Mouse (Mus musculus): ENCODE data around the gene Slc38a6. TPM values are rescaled to one million over a fixed set of nuclear protein-coding genes. Genes with fewer than 3 reads are reported as not detected.

The Slc38a6 gene
- total and polyA plus RNA-seq, 3 experiments, result 3.1 to 6.1 TPM; not detected in 1

GRCm38 (mm10) chr12:73269933-73270332 lies 16.6 kb upstream of the Slc38a6 start:
- H3K9me3 ChIP-seq (replicated peaks; ENCODE audit: insufficient read depth, low read length), result no peaks in the 10 kb centered on the region
- H3K9ac ChIP-seq (ENCODE audit: control insufficient read depth, low read depth, low read length, poor library complexity, severe bottlenecking), result no peak overlapping the region
- H3K4me3 ChIP-seq (ENCODE audit: control insufficient read depth in 1 of 2, insufficient read depth in 1 of 2, low read depth in 2 of 2, low read length in 2 of 2), result no peak overlapping the region
- H3K36me3 ChIP-seq (ENCODE audit: control insufficient read depth in 1 of 2, insufficient read depth in 2 of 2, low read length in 2 of 2), result no peaks in the 10 kb centered on the region; a peak in 1 of 4 replicates
- DNase-seq (ENCODE audit: low read depth, low spot score), result no peak
- no peaks in the 10 kb centered on the region for H3K27me3 ChIP-seq (ENCODE audit: control insufficient read depth in 1 of 2, insufficient read depth in 2 of 2, low read length in 2 of 2)
- no peak overlapping the region for H3K27ac ChIP-seq (ENCODE audit: control insufficient read depth, low read depth, low read length)
- no peaks in the 10 kb centered on the region for H3K79me2 ChIP-seq (ENCODE audit: control insufficient read depth, insufficient read depth, low read length, poor library complexity)
- no peaks in the 10 kb centered on the region for H3K4me1 ChIP-seq (ENCODE audit: control insufficient read depth in 1 of 2, insufficient read depth in 2 of 2, low read length in 2 of 2)
- TF ChIP-seq TBP (IDR thresholded peaks at IDR 0.05; ENCODE audit: low read depth, low read length), result no peak
- TF ChIP-seq CHD2 (IDR thresholded peaks at IDR 0.05; ENCODE audit: low read length), result no peak
- no peak for TF ChIP-seq USF1 (IDR thresholded peaks at IDR 0.05; ENCODE audit: low read depth, low read length)
- TF ChIP-seq MXI1 (IDR thresholded peaks at IDR 0.05; ENCODE audit: low read depth, low read length), result no peak
- TF ChIP-seq HCFC1 (IDR thresholded peaks at IDR 0.05; ENCODE audit: low read depth, low read length), result no peak
- TF ChIP-seq UBTF (IDR thresholded peaks at IDR 0.05; ENCODE audit: borderline replicate concordance, insufficient read depth, low read depth, low read length), result no peak
- TF ChIP-seq POLR2AphosphoS5 (IDR thresholded peaks at IDR 0.05; ENCODE audit: borderline replicate concordance, low read depth, low read length), result no peak
- TF ChIP-seq SMC3 (IDR thresholded peaks at IDR 0.05; ENCODE audit: low read depth, low read length), result no peak

GRCm38 (mm10) chr12:73274921-73275320 lies 11.7 kb upstream of the Slc38a6 start:
- DNase-seq (ENCODE audit: low read depth, low spot score), result no peak
- H3K9me3 ChIP-seq (replicated peaks; ENCODE audit: insufficient read depth, low read length), result no peaks in the 10 kb centered on the region
- no peaks in the 10 kb centered on the region for H3K79me2 ChIP-seq (ENCODE audit: control insufficient read depth, insufficient read depth, low read length, poor library complexity)
- no peaks in the 10 kb centered on the region for H3K27me3 ChIP-seq (ENCODE audit: control insufficient read depth in 1 of 2, insufficient read depth in 2 of 2, low read length in 2 of 2)
- no peaks in the 10 kb centered on the region for H3K4me1 ChIP-seq (ENCODE audit: control insufficient read depth in 1 of 2, insufficient read depth in 2 of 2, low read length in 2 of 2)
- no peak overlapping the region for H3K4me3 ChIP-seq (ENCODE audit: control insufficient read depth in 1 of 2, insufficient read depth in 1 of 2, low read depth in 2 of 2, low read length in 2 of 2)
- H3K27ac ChIP-seq (ENCODE audit: control insufficient read depth, low read depth, low read length), result no peak overlapping the region
- TF ChIP-seq GABPA (IDR thresholded peaks at IDR 0.05; ENCODE audit: low read depth, low read length), result no peak
- TF ChIP-seq MAZ (IDR thresholded peaks at IDR 0.05; ENCODE audit: low read depth, low read length), result no peak
- no peak for TF ChIP-seq TCF12 (IDR thresholded peaks at IDR 0.05; ENCODE audit: low read depth, low read length)
- TF ChIP-seq EP300 (IDR thresholded peaks at IDR 0.05; ENCODE audit: low read depth in 1 of 2, low read length in 2 of 2), result no peak
- H3K9ac ChIP-seq (ENCODE audit: control insufficient read depth, low read depth, low read length, poor library complexity, severe bottlenecking), result no peak overlapping the region
- peaks cover 0 to 6% of the 10 kb centered on the region in 2 experiments; a peak in 2 of 4 replicates for H3K36me3 ChIP-seq (ENCODE audit: control insufficient read depth in 1 of 2, insufficient read depth in 2 of 2, low read length in 2 of 2)

- Histone ChIP-seq H3K4me1 (ENCODE audit: control insufficient read depth in 1 of 2, insufficient read depth in 2 of 2, low read length in 2 of 2) (peaks cover 0 to 31% of the 10 kb centered on the region in 2 experiments; a peak in 3 of 4 replicates), H3K9me3 (replicated peaks; ENCODE audit: insufficient read depth, low read length) (no peaks in the 10 kb centered on the region), H3K27me3 (ENCODE audit: control insufficient read depth in 1 of 2, insufficient read depth in 2 of 2, low read length in 2 of 2) (no peaks in the 10 kb centered on the region), H3K36me3 (ENCODE audit: control insufficient read depth in 1 of 2, insufficient read depth in 2 of 2, low read length in 2 of 2) (peaks cover 7 to 33% of the 10 kb centered on the region in 2 experiments), H3K79me2 (ENCODE audit: control insufficient read depth, insufficient read depth, low read length, poor library complexity) (peaks cover 13% of the 10 kb centered on the region), H3K9ac (ENCODE audit: control insufficient read depth, low read depth, low read length, poor library complexity, severe bottlenecking) (no peak overlapping the region), H3K4me3 (ENCODE audit: control insufficient read depth in 1 of 2, insufficient read depth in 1 of 2, low read depth in 2 of 2, low read length in 2 of 2) (no peak overlapping the region), H3K27ac (ENCODE audit: control insufficient read depth, low read depth, low read length) (no peak overlapping the region)
- DNase-seq (ENCODE audit: low read depth, low spot score), result peak; percentile 34
- TF ChIP-seq MAX (IDR thresholded peaks at IDR 0.05; ENCODE audit: low read length) (peak; percentile 41; the same call in 1 of the 2 replicates), USF2 (IDR thresholded peaks at IDR 0.05; ENCODE audit: borderline replicate concordance in 1 of 2, insufficient read depth in 1 of 2, low read depth in 1 of 2, low read length in 2 of 2) (no peak), BHLHE40 (IDR thresholded peaks at IDR 0.05; ENCODE audit: borderline replicate concordance, low read depth, low read length) (peak; percentile 41; the same call in 1 of the 2 replicates), USF1 (IDR thresholded peaks at IDR 0.05; ENCODE audit: low read depth, low read length) (peak; percentile 85)
Observed at GRCm38 (mm10) chr12:73287609-73288008, 1.0 kb downstream of the Slc38a6 start.
